Mouse (Mus musculus) lung, adult 2 months (tissue): ENCODE measurements around the gene Agfg2.

ENCODE experiments used
- CTCF ChIP-seq: fragments of 200-500 bp; IDR thresholded peaks from 2 replicates; pipeline ENCODE4 v1.5.1; 2011; ENCODE audit warnings: mild to moderate bottlenecking, low read length, control low read depth; ENCODE audit not compliant: insufficient read depth
- POLR2A ChIP-seq: fragments of 200-500 bp; IDR thresholded peaks from 2 replicates; pipeline ENCODE4 v1.6.1; 2011; ENCODE audit warnings: low read depth, mild to moderate bottlenecking, control low read depth, low read length, borderline replicate concordance; ENCODE audit errors: extremely low read depth

DNA sequence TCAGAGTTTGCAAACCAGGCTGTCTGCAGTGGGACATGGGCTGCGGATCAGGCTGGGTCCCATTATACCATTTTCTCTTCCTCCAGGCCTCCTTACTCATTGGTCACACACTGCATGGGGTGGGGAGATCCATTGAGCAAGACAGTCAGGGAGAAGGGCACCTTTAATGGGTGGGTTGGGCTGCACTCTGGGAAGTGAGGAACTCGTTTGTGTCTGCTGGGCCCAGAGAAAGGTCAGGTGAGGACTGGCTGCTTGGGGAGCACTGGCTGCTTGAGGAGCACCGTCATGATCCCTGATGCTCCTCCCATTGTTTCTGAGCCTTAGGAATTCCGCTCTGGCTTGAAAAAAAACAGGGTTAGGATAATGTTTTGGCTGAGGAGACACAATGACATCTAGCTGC lies 41.6 kb downstream of the Agfg2 start:
- TF ChIP-seq POLR2A (no peak), CTCF (no peak)
